Mouse (Mus musculus) C2C12 (cell line): ENCODE measurements around the gene Xpo4. TPM values are rescaled to one million over a fixed set of nuclear protein-coding genes. Genes with fewer than 3 reads are reported as not detected.

Source experiments
- H3K27me3 ChIP-seq: one replicate; pipeline ENCODE4 v1.6.1; 2011; ENCODE audit not compliant: control insufficient read depth, insufficient read depth, insufficient read length
- H3K36me3 ChIP-seq: one replicate; pipeline ENCODE4 v1.6.1; 2011; ENCODE audit not compliant: control insufficient read depth, insufficient read depth
- H3K4me3 ChIP-seq: one replicate; pipeline ENCODE4 v1.5.1; 2011; ENCODE audit warnings: mild to moderate bottlenecking, control low read depth; ENCODE audit not compliant: poor library complexity, insufficient read depth, severe bottlenecking
- H3K79me2 ChIP-seq: one replicate; pipeline ENCODE4 v1.6.1; 2011; ENCODE audit not compliant: control insufficient read depth, insufficient read depth
- H3K79me3 ChIP-seq: one replicate; pipeline ENCODE4 v1.6.1; 2011; ENCODE audit warnings: low read depth, control low read depth
- H3ac ChIP-seq: one replicate; pipeline ENCODE3; 2011; ENCODE audit warnings: low read depth; ENCODE audit not compliant: control insufficient read depth, insufficient read length
- CEBPB ChIP-seq: IDR thresholded peaks from one replicate; pipeline ENCODE4 v1.6.1; 2011; ENCODE audit warnings: low read depth, mild to moderate bottlenecking, control low read depth, moderate library complexity
- CTCF ChIP-seq: IDR thresholded peaks from one replicate; pipeline ENCODE4 v1.5.1; 2011; ENCODE audit not compliant: control insufficient read depth, insufficient read depth, insufficient read length
- FOSL1 ChIP-seq: IDR thresholded peaks from one replicate; pipeline ENCODE4 v1.8.0; 2011; ENCODE audit warnings: mild to moderate bottlenecking, low read length; ENCODE audit not compliant: poor library complexity, insufficient read depth, severe bottlenecking
- MAX ChIP-seq: IDR thresholded peaks from one replicate; pipeline ENCODE4 v1.6.1; 2011; ENCODE audit warnings: mild to moderate bottlenecking, control low read depth
- MYOD1 ChIP-seq: IDR thresholded peaks from one replicate; pipeline ENCODE4 v1.6.1; 2011; ENCODE audit warnings: low read depth; ENCODE audit not compliant: control insufficient read depth, insufficient read length
- MYOG ChIP-seq: IDR thresholded peaks from one replicate; pipeline ENCODE4 v1.6.1; 2011; ENCODE audit not compliant: control insufficient read depth, insufficient read length; ENCODE audit errors: extremely low read depth
- USF1 ChIP-seq: IDR thresholded peaks from one replicate; pipeline ENCODE4 v1.6.1; 2011; ENCODE audit warnings: low read depth, mild to moderate bottlenecking, control low read depth, moderate library complexity
- polyA plus RNA-seq: library from polyadenylated mRNA; unstranded; fragments of >200 nt; fragmentation: generic; extraction: Trizol; gene quantifications from one replicate; pipeline ENCODE4 v1.2.1, GENCODE M21; 2012; ENCODE audit warnings: missing spikeins

Gene Xpo4
- polyA plus RNA-seq, 1 experiment = 5.3 TPM

DNA sequence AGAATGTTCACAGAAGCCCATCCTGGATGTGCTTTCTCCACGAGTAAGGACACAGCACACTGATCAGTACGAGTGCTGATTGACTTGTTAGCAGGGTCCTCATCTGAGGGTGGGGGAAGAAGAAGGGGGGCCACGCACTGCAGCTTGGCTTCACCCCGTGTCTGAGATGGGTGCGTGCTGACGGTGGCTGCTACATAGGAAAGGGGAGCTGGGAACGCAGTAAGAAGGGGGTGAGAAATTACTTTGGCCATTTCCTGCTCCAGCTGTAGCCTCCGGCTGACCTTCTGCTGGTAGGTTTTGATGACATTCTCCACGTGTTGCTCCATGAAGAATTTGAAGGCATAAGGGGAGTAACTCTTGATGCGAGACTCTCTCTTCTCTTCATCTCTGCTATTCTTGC, 33.8 kb upstream of the Xpo4 start:
- H3K27me3 ChIP-seq = no peaks in the 10 kb centered on the region
- TF ChIP-seq USF1 = no peak
- no peak for TF ChIP-seq MYOD1
- no peak for TF ChIP-seq MYOG
- no peak for TF ChIP-seq FOSL1
- no peak for TF ChIP-seq CTCF
- TF ChIP-seq MAX = no peak
- TF ChIP-seq CEBPB = no peak
- no peaks in the 10 kb centered on the region for H3K79me3 ChIP-seq
- no peak overlapping the region for H3K4me3 ChIP-seq
- H3ac ChIP-seq = no peak overlapping the region
- H3K36me3 ChIP-seq = peaks cover 50% of the 10 kb centered on the region
- no peaks in the 10 kb centered on the region for H3K79me2 ChIP-seq

DNA sequence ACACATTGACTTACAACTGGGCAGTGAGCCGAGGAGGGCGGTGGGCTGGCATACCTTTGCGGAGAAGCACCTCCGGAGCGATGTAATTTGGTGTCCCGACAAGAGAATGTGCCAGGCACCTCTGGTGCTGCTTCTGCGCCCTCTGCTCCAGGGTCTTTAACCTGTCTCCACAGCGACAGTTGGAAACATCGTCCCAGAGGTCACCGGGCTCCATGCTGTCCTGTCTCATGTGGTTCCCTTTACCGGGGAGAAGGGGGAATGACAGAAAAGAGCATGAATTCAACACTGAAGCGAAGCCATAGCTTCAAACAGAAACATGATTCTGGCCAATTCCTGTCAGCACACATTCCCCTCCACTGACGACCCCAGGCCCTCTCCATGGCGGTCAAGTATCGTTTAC, 30.8 kb upstream of the Xpo4 start:
- Histone ChIP-seq H3K27me3 (no peaks in the 10 kb centered on the region), H3K79me2 (no peaks in the 10 kb centered on the region), H3K4me3 (no peak overlapping the region), H3K36me3 (peaks cover 61% of the 10 kb centered on the region), H3K79me3 (peaks cover 2% of the 10 kb centered on the region), H3ac (no peak overlapping the region)
- no peak for TF ChIP-seq MYOD1
- TF ChIP-seq MYOG = no peak
- TF ChIP-seq MAX = no peak
- no peak for TF ChIP-seq FOSL1
- no peak for TF ChIP-seq USF1
- no peak for TF ChIP-seq CEBPB
- TF ChIP-seq CTCF = no peak

DNA sequence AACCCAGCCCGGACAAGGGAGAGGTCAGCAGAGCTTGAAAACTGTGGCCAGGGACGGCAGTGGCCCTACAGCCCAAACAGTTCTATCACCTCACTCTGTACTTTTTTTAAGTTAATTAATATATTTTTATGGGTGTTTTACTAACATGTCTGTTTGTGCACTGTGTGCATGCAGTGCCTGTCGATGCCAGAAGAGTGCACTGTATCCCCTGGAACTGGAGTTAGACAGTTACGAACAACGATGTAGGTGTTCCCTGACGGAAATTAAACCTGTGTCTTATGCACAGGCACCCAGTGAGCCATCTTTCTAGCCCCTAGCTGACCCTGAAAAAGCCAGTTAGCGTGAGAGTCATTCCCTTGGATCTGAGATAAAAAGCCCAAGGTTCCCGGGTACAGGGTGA, 30.3 kb upstream of the Xpo4 start:
- peaks cover 2% of the 10 kb centered on the region for H3K79me3 ChIP-seq
- TF ChIP-seq CTCF (peak; percentile 1), USF1 (no peak)
- no peaks in the 10 kb centered on the region for H3K27me3 ChIP-seq
- H3K79me2 ChIP-seq = no peaks in the 10 kb centered on the region
- no peak overlapping the region for H3ac ChIP-seq
- peaks cover 65% of the 10 kb centered on the region for H3K36me3 ChIP-seq
- no peak overlapping the region for H3K4me3 ChIP-seq

DNA sequence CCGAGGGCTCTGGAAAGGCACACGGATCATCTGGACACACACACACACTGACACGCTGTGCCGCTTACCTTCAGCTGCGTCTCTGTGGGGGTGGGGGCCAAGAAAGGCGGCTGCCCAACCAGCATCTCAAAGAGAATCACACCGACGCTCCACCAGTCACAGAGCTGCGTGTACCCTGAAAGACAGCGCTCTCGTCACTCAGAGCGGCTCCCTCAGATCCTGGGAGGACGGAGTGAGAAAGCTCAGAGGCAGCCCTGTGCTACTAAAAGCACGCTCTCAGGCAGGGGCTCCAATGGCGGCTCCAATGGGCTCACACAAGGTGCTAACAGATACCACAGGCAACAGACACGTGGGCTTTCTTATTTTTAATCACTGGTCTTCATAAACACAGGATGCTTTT, 29.0 kb upstream of the Xpo4 start:
- no peak overlapping the region for H3K4me3 ChIP-seq
- H3K79me2 ChIP-seq = no peaks in the 10 kb centered on the region
- peaks cover 75% of the 10 kb centered on the region for H3K36me3 ChIP-seq
- peaks cover 2% of the 10 kb centered on the region for H3K79me3 ChIP-seq
- H3K27me3 ChIP-seq = no peaks in the 10 kb centered on the region
- H3ac ChIP-seq = no peak overlapping the region
- no peak for TF ChIP-seq MYOD1
- no peak for TF ChIP-seq MYOG
- TF ChIP-seq CEBPB = no peak
- TF ChIP-seq MAX = no peak
- no peak for TF ChIP-seq FOSL1
- no peak for TF ChIP-seq CTCF
- TF ChIP-seq USF1 = no peak

GRCm38 (mm10) chr14:57692517-57693130, 27.4 kb upstream of the Xpo4 start:
- no peaks in the 10 kb centered on the region for H3K27me3 ChIP-seq
- TF ChIP-seq MYOD1 = no peak
- no peak for TF ChIP-seq CEBPB
- TF ChIP-seq USF1 = no peak
- no peak for TF ChIP-seq FOSL1
- TF ChIP-seq MAX = no peak
- TF ChIP-seq CTCF = no peak
- no peak for TF ChIP-seq MYOG
- H3K4me3 ChIP-seq = no peak overlapping the region
- no peak overlapping the region for H3ac ChIP-seq
- peaks cover 2% of the 10 kb centered on the region for H3K79me3 ChIP-seq
- H3K79me2 ChIP-seq = no peaks in the 10 kb centered on the region
- peaks cover 70% of the 10 kb centered on the region for H3K36me3 ChIP-seq

- Histone ChIP-seq H3K79me3 (peaks cover 2% of the 10 kb centered on the region), H3K4me3 (no peak overlapping the region), H3K79me2 (no peaks in the 10 kb centered on the region), H3K27me3 (no peaks in the 10 kb centered on the region), H3ac (no peak overlapping the region), H3K36me3 (peaks cover 62% of the 10 kb centered on the region)
- TF ChIP-seq MAX = no peak
- no peak for TF ChIP-seq CEBPB
- no peak for TF ChIP-seq FOSL1
- no peak for TF ChIP-seq MYOG
- TF ChIP-seq MYOD1 = no peak
Observed at GRCm38 (mm10) chr14:57691316-57691715, 26.1 kb upstream of the Xpo4 start.
